Mouse (Mus musculus) retina, postnatal 7 days (tissue): ENCODE data around the gene Ccdc14.
"Not testable (repeated sequence)": the region's sequence is repeated elsewhere in the genome, so short reads cannot be mapped to it uniquely, and the experiment has no call there.

ENCODE experiments used
- DNase-seq: peaks from one replicate; pipeline ENCODE4 v3.0.0-alpha.2; 2012; ENCODE audit warnings: low read depth, low spot score

Gene Ccdc14

GRCm38 (mm10) chr16:34706487-34706946 is 16.1 kb downstream of the Ccdc14 start:
- DNase-seq, result no peak

GRCm38 (mm10) chr16:34711481-34711880 is 21.1 kb downstream of the Ccdc14 start:
- DNase-seq, result no peak

GRCm38 (mm10) chr16:34725156-34725555 is 34.7 kb downstream of the Ccdc14 start:
- no peak for DNase-seq

- DNase-seq, result not testable (repeated sequence)
Observed at GRCm38 (mm10) chr16:34728610-34729009, 38.2 kb downstream of the Ccdc14 start.

GRCm38 (mm10) chr16:34729371-34729770 is 39.0 kb downstream of the Ccdc14 start:
- no peak for DNase-seq

- DNase-seq, result no peak
Observed at GRCm38 (mm10) chr16:34738656-34739233, 48.3 kb downstream of the Ccdc14 start.

GRCm38 (mm10) chr16:34742930-34743329 is 52.5 kb downstream of the Ccdc14 start:
- no peak for DNase-seq

- peak; percentile 73 for DNase-seq
Observed at GRCm38 (mm10) chr16:34745065-34745585, 54.7 kb downstream of the Ccdc14 start, which contains the start of gene Mylk. Gene Mylk (plus strand): TSS chr16:34745210.

- DNase-seq, result no peak
Observed at GRCm38 (mm10) chr16:34748081-34748720, 57.8 kb downstream of the Ccdc14 start.

GRCm38 (mm10) chr16:34749536-34749935 is 59.1 kb downstream of the Ccdc14 start:
- DNase-seq, result no peak

- DNase-seq, result no peak
Observed at GRCm38 (mm10) chr16:34752026-34752425, 61.6 kb downstream of the Ccdc14 start.

- DNase-seq, result no peak
Observed at GRCm38 (mm10) chr16:34752977-34753376, 62.6 kb downstream of the Ccdc14 start.

- no peak for DNase-seq
Observed at GRCm38 (mm10) chr16:34756991-34757390, 66.6 kb downstream of the Ccdc14 start.

GRCm38 (mm10) chr16:34758205-34758604 is 67.8 kb downstream of the Ccdc14 start:
- DNase-seq, result no peak

- DNase-seq, result no peak
Observed at GRCm38 (mm10) chr16:34763959-34764591, 73.7 kb downstream of the Ccdc14 start.

- DNase-seq, result no peak
Observed at GRCm38 (mm10) chr16:34765666-34766065, 75.2 kb downstream of the Ccdc14 start.

GRCm38 (mm10) chr16:34766193-34766592 is 75.8 kb downstream of the Ccdc14 start:
- no peak for DNase-seq

GRCm38 (mm10) chr16:34767443-34767842 is 77.0 kb downstream of the Ccdc14 start:
- DNase-seq, result no peak

- DNase-seq, result peak; percentile 35
Observed at GRCm38 (mm10) chr16:34768436-34768835, 78.0 kb downstream of the Ccdc14 start.

- no peak for DNase-seq
Observed at GRCm38 (mm10) chr16:34770127-34770526, 79.7 kb downstream of the Ccdc14 start.

GRCm38 (mm10) chr16:34772445-34773032 is 82.1 kb downstream of the Ccdc14 start:
- no peak for DNase-seq
